Mouse (Mus musculus) liver, embryonic 16.5 days (tissue): Measurements from ENCODE around the gene Zfp872. TPM values are rescaled to one million over a fixed set of nuclear protein-coding genes. Genes with fewer than 3 reads are reported as not detected.
A peak's percentile ranks its signal among the peaks of the same experiment; 100 is the strongest.

Experiments used
- ATAC-seq: fragments of 200-750 bp; cut with Nextera tagmentation; 2 replicates; pipeline ENCODE4 v1.8.0; 2017; ENCODE audit warnings: low read depth, mild to moderate bottlenecking, moderate number of reproducible peaks, moderate library complexity
- H3K27ac ChIP-seq: fragments of 300-500 bp; sonication (generic); 2 replicates; pipeline ENCODE4 v1.5.1; 2014; ENCODE audit warnings: mild to moderate bottlenecking, low read length
- H3K27me3 ChIP-seq: fragments of 300-500 bp; sonication (generic); 2 replicates; pipeline ENCODE4 v1.6.1; 2014; ENCODE audit warnings: low read depth, low read length, mixed read lengths; ENCODE audit not compliant: control insufficient read depth, insufficient read depth
- H3K36me3 ChIP-seq: fragments of 300-500 bp; sonication (generic); 2 replicates; pipeline ENCODE4 v1.6.1; 2014; ENCODE audit warnings: mild to moderate bottlenecking; ENCODE audit not compliant: control insufficient read depth, insufficient read depth
- H3K4me1 ChIP-seq: fragments of 300-500 bp; sonication (generic); 2 replicates; pipeline ENCODE4 v1.6.1; 2014; ENCODE audit warnings: low read depth, low read length, mixed read lengths; ENCODE audit not compliant: control insufficient read depth
- H3K4me2 ChIP-seq: fragments of 300-500 bp; sonication (generic); 2 replicates; pipeline ENCODE4 v1.6.1; 2014; ENCODE audit warnings: low read depth, low read length, mixed read lengths
- H3K4me3 ChIP-seq: fragments of 300-500 bp; sonication (generic); 2 replicates; pipeline ENCODE4 v1.5.1; 2014; ENCODE audit warnings: low read depth, mild to moderate bottlenecking, low read length
- H3K9ac ChIP-seq: fragments of 300-500 bp; sonication (generic); 2 replicates; pipeline ENCODE4 v1.6.1; 2014; ENCODE audit warnings: low read depth, low read length
- H3K9me3 ChIP-seq: fragments of 300-500 bp; sonication (generic); replicated peaks from 2 replicates; pipeline ENCODE4 v1.6.1; 2016; ENCODE audit warnings: low read length; ENCODE audit not compliant: control insufficient read depth
- WGBS: fragments of 180-500 bp; shearing (Covaris S2); extraction: QIAGEN DNeasy Blood & Tissue Kit; methylation state at CpG from one replicate; pipeline ENCODE4 v1.1.7; 2014; ENCODE audit not compliant: insufficient replicate concordance; 5-methylcytosine and 5-hydroxymethylcytosine counted together
- polyA plus RNA-seq: library from polyadenylated mRNA; unstranded; fragments of >200 nt; fragmentation: Nextera tagmentation; extraction: Ambion mirVana; gene quantifications from 2 replicates; pipeline ENCODE4 v1.2.1, GENCODE M21; 2015

Zfp872 gene
- polyA plus RNA-seq, 1 experiment from 2014 or later, result 0.09 TPM

- WGBS, result 67% methylated on average over 3 of the region's 3 CpGs
- Histone ChIP-seq H3K4me2 (no peak overlapping the region), H3K4me1 (peaks cover 28% of the 10 kb centered on the region), H3K9me3 (no peaks in the 10 kb centered on the region), H3K27me3 (no peaks in the 10 kb centered on the region), H3K27ac (no peak overlapping the region), H3K9ac (no peak overlapping the region), H3K4me3 (no peak overlapping the region), H3K36me3 (no peaks in the 10 kb centered on the region)
- no peak for ATAC-seq
Measured at GRCm38 (mm10) chr9:22153810-22154209, 34.1 kb upstream of the Zfp872 start.

- WGBS, result 11% methylated on average over 10 of the region's 10 CpGs
- no peaks in the 10 kb centered on the region for H3K36me3 ChIP-seq
- ATAC-seq, result no peak
- peak overlapping the region; percentile 17; the same call in 1 of the 2 replicates for H3K9ac ChIP-seq
- H3K27me3 ChIP-seq, result no peaks in the 10 kb centered on the region
- H3K9me3 ChIP-seq, result no peaks in the 10 kb centered on the region
- peak overlapping the region; percentile 84 for H3K4me3 ChIP-seq
- H3K4me2 ChIP-seq, result peak overlapping the region; percentile 67
- no peak overlapping the region for H3K27ac ChIP-seq
- H3K4me1 ChIP-seq, result peaks cover 19% of the 10 kb centered on the region
Measured at GRCm38 (mm10) chr9:22155614-22156013, 32.3 kb upstream of the Zfp872 start.

- H3K9ac ChIP-seq, result peak within 1 kb of the TSS; percentile 91
- no peaks in the 10 kb centered on the region for H3K27me3 ChIP-seq
- H3K4me3 ChIP-seq, result peak within 1 kb of the TSS; percentile 84
- H3K9me3 ChIP-seq, result no peaks in the 10 kb centered on the region
- WGBS, result under 1% methylated on average over 65 of the region's 65 CpGs
- H3K27ac ChIP-seq, result peak within 1 kb of the TSS; percentile 73
- peak within 1 kb of the TSS; percentile 97 for H3K4me2 ChIP-seq
- H3K4me1 ChIP-seq, result peaks cover 19% of the 10 kb centered on the region
- H3K36me3 ChIP-seq, result no peaks in the 10 kb centered on the region
- ATAC-seq, result peak; percentile 99
Measured at GRCm38 (mm10) chr9:22156497-22157245, 31.2 kb upstream of the Zfp872 start, which contains the start of gene Pigyl. Pigyl (plus strand) TSS chr9:22156846.

- Histone ChIP-seq H3K4me3 (peak overlapping the region; percentile 84), H3K27ac (no peak overlapping the region), H3K9me3 (no peaks in the 10 kb centered on the region), H3K4me1 (peaks cover 19% of the 10 kb centered on the region), H3K4me2 (peak overlapping the region; percentile 97), H3K9ac (peak overlapping the region; percentile 91), H3K36me3 (no peaks in the 10 kb centered on the region), H3K27me3 (no peaks in the 10 kb centered on the region)
- ATAC-seq, result no peak
- WGBS, result 64% methylated on average over 34 of the region's 34 CpGs
Measured at GRCm38 (mm10) chr9:22157516-22158265, 30.2 kb upstream of the Zfp872 start.

- Histone ChIP-seq H3K36me3 (no peaks in the 10 kb centered on the region), H3K4me2 (no peak overlapping the region), H3K27me3 (peaks cover 20% of the 10 kb centered on the region), H3K27ac (no peak overlapping the region), H3K9me3 (no peaks in the 10 kb centered on the region), H3K9ac (no peak overlapping the region), H3K4me1 (peaks cover 11% of the 10 kb centered on the region), H3K4me3 (no peak overlapping the region)
- no peak for ATAC-seq
- WGBS, result 54% methylated on average over 6 of the region's 6 CpGs
Measured at GRCm38 (mm10) chr9:22161299-22161698, 26.6 kb upstream of the Zfp872 start.

GRCm38 (mm10) chr9:22162305-22162704 lies 25.6 kb upstream of the Zfp872 start:
- no peak overlapping the region for H3K9ac ChIP-seq
- H3K4me2 ChIP-seq, result no peak overlapping the region
- WGBS, result 58% methylated on average over 9 of the region's 9 CpGs
- peaks cover 4% of the 10 kb centered on the region for H3K9me3 ChIP-seq
- H3K27ac ChIP-seq, result no peak overlapping the region
- H3K4me1 ChIP-seq, result peaks cover 9% of the 10 kb centered on the region
- H3K4me3 ChIP-seq, result no peak overlapping the region
- no peak for ATAC-seq
- H3K36me3 ChIP-seq, result no peaks in the 10 kb centered on the region
- H3K27me3 ChIP-seq, result peaks cover 20% of the 10 kb centered on the region

- ATAC-seq, result no peak
- Histone ChIP-seq H3K9me3 (peaks cover 4% of the 10 kb centered on the region), H3K27me3 (peaks cover 20% of the 10 kb centered on the region), H3K27ac (no peak overlapping the region), H3K9ac (no peak overlapping the region), H3K4me1 (peaks cover 3% of the 10 kb centered on the region; the same call in 1 of the 2 replicates), H3K4me3 (no peak overlapping the region), H3K4me2 (no peak overlapping the region), H3K36me3 (no peaks in the 10 kb centered on the region)
- 68% methylated on average over 7 of the region's 7 CpGs for WGBS
Measured at GRCm38 (mm10) chr9:22162912-22163311, 25.0 kb upstream of the Zfp872 start.

- ATAC-seq, result 0 out of 2 replicates have a peak, but pooled peaks have one; percentile 43
Measured at GRCm38 (mm10) chr9:22164711-22165668, 22.9 kb upstream of the Zfp872 start.

More at GRCm38 (mm10) chr9:22164711-22165668, 22.9 kb upstream of the Zfp872 start:
- Histone ChIP-seq H3K27ac (no peak overlapping the region), H3K36me3 (no peaks in the 10 kb centered on the region), H3K4me3 (peak overlapping the region; percentile 60), H3K4me1 (peaks cover 3% of the 10 kb centered on the region; the same call in 1 of the 2 replicates), H3K4me2 (peak overlapping the region; percentile 86), H3K9me3 (peaks cover 4% of the 10 kb centered on the region), H3K9ac (peak overlapping the region; percentile 49), H3K27me3 (peaks cover 20% of the 10 kb centered on the region)
- WGBS, result 3% methylated on average over 54 of the region's 54 CpGs
